Mouse (Mus musculus) limb, embryonic 12.5 days (tissue): Measurements from ENCODE around the gene Ctdspl. TPM values are rescaled to one million over a fixed set of nuclear protein-coding genes. Genes with fewer than 3 reads are reported as not detected.

Experiments used
- ATAC-seq: fragments of 200-750 bp; cut with Nextera tagmentation; 2 replicates; pipeline ENCODE4 v1.8.0; 2017; ENCODE audit warnings: low read depth, moderate TSS enrichment; ENCODE audit not compliant: insufficient number of reproducible peaks, insufficient read depth, low FRiP score, low TSS enrichment
- H3K27ac ChIP-seq: fragments of 300-500 bp; sonication (generic); 2 replicates; pipeline ENCODE4 v1.5.1; 2016; ENCODE audit warnings: mild to moderate bottlenecking, moderate library complexity
- H3K27me3 ChIP-seq: fragments of 300-500 bp; sonication (generic); 2 replicates; pipeline ENCODE4 v1.6.1; 2016; ENCODE audit warnings: mild to moderate bottlenecking, moderate library complexity
- H3K36me3 ChIP-seq: fragments of 300-500 bp; sonication (generic); 2 replicates; pipeline ENCODE4 v1.6.1; 2016; ENCODE audit warnings: mild to moderate bottlenecking, moderate library complexity
- H3K4me1 ChIP-seq: fragments of 300-500 bp; sonication (generic); replicated peaks from 2 replicates; pipeline ENCODE4 v1.6.1; 2016
- H3K4me2 ChIP-seq: fragments of 300-500 bp; sonication (generic); 2 replicates; pipeline ENCODE4 v1.6.1; 2016; ENCODE audit warnings: mild to moderate bottlenecking, moderate library complexity
- H3K4me3 ChIP-seq: fragments of 300-500 bp; sonication (generic); replicated peaks from 2 replicates; pipeline ENCODE4 v1.5.1; 2016; ENCODE audit warnings: mild to moderate bottlenecking
- H3K9ac ChIP-seq: fragments of 300-500 bp; sonication (generic); replicated peaks from 2 replicates; pipeline ENCODE4 v1.6.1; 2016; ENCODE audit warnings: mild to moderate bottlenecking, moderate library complexity
- H3K9me3 ChIP-seq: fragments of 300-500 bp; sonication (generic); 2 replicates; pipeline ENCODE4 v1.6.1; 2016; ENCODE audit warnings: mild to moderate bottlenecking, moderate library complexity
- WGBS: fragments of 180-500 bp; shearing (Covaris S2); methylation state at CpG from one replicate; pipeline ENCODE4 v1.1.7; 2016; 5-methylcytosine and 5-hydroxymethylcytosine counted together
- polyA plus RNA-seq: library from polyadenylated mRNA; unstranded; fragments of >200 nt; fragmentation: Nextera tagmentation; extraction: Ambion mirVana; gene quantifications from 2 replicates; pipeline ENCODE4 v1.2.1, GENCODE M21; 2016

Ctdspl gene
- polyA plus RNA-seq, 1 experiment from 2014 or later = 19.2 TPM

GRCm38 (mm10) chr9:118949124-118949523 lies 22.9 kb downstream of the Ctdspl start:
- Histone ChIP-seq H3K9me3 (no peaks in the 10 kb centered on the region), H3K36me3 (peaks cover 9% of the 10 kb centered on the region; the same call in 1 of the 2 replicates), H3K4me1 (peaks cover 19% of the 10 kb centered on the region; the same call in 1 of the 2 replicates), H3K27me3 (no peaks in the 10 kb centered on the region), H3K27ac (no peak overlapping the region), H3K4me3 (no peak overlapping the region), H3K4me2 (no peak overlapping the region), H3K9ac (no peak overlapping the region)
- no peak for ATAC-seq
- WGBS = 89% methylated on average over 8 of the region's 8 CpGs

GRCm38 (mm10) chr9:118949654-118950053 lies 23.4 kb downstream of the Ctdspl start:
- Histone ChIP-seq H3K4me1 (peaks cover 15% of the 10 kb centered on the region; the same call in 1 of the 2 replicates), H3K36me3 (peaks cover 10% of the 10 kb centered on the region; the same call in 1 of the 2 replicates), H3K4me3 (no peak overlapping the region), H3K9me3 (peaks cover 1% of the 10 kb centered on the region; the same call in 1 of the 2 replicates), H3K4me2 (no peak overlapping the region), H3K9ac (no peak overlapping the region), H3K27me3 (no peaks in the 10 kb centered on the region), H3K27ac (no peak overlapping the region)
- WGBS = 72% methylated on average over 4 of the region's 4 CpGs
- no peak for ATAC-seq

GRCm38 (mm10) chr9:118950061-118950460 lies 23.8 kb downstream of the Ctdspl start:
- peaks cover 4% of the 10 kb centered on the region; the same call in 1 of the 2 replicates for H3K9me3 ChIP-seq
- H3K4me1 ChIP-seq = peaks cover 15% of the 10 kb centered on the region; the same call in 1 of the 2 replicates
- H3K4me3 ChIP-seq = no peak overlapping the region
- ATAC-seq = no peak
- no peak overlapping the region for H3K9ac ChIP-seq
- peaks cover 14% of the 10 kb centered on the region; the same call in 1 of the 2 replicates for H3K36me3 ChIP-seq
- H3K27me3 ChIP-seq = no peaks in the 10 kb centered on the region
- no peak overlapping the region for H3K27ac ChIP-seq
- WGBS = 66% methylated on average over 10 of the region's 10 CpGs
- H3K4me2 ChIP-seq = no peak overlapping the region

GRCm38 (mm10) chr9:118950751-118951150 lies 24.5 kb downstream of the Ctdspl start:
- no peak overlapping the region for H3K4me2 ChIP-seq
- H3K9me3 ChIP-seq = peaks cover 4% of the 10 kb centered on the region; the same call in 1 of the 2 replicates
- no peak for ATAC-seq
- H3K4me1 ChIP-seq = peaks cover 15% of the 10 kb centered on the region; the same call in 1 of the 2 replicates
- peaks cover 17% of the 10 kb centered on the region; the same call in 1 of the 2 replicates for H3K36me3 ChIP-seq
- no peak overlapping the region for H3K9ac ChIP-seq
- no peaks in the 10 kb centered on the region for H3K27me3 ChIP-seq
- H3K4me3 ChIP-seq = no peak overlapping the region
- no peak overlapping the region for H3K27ac ChIP-seq
- WGBS = 40% methylated on average over 2 of the region's 2 CpGs

- ATAC-seq = no peak
- Histone ChIP-seq H3K36me3 (peaks cover 21% of the 10 kb centered on the region; the same call in 1 of the 2 replicates), H3K27me3 (no peaks in the 10 kb centered on the region), H3K9me3 (peaks cover 4% of the 10 kb centered on the region; the same call in 1 of the 2 replicates), H3K4me1 (peaks cover 15% of the 10 kb centered on the region; the same call in 1 of the 2 replicates), H3K4me2 (no peak overlapping the region), H3K27ac (no peak overlapping the region), H3K4me3 (no peak overlapping the region), H3K9ac (no peak overlapping the region)
- WGBS = 91% methylated on average over 7 of the region's 7 CpGs
Observed at GRCm38 (mm10) chr9:118951381-118951780, 25.1 kb downstream of the Ctdspl start.

GRCm38 (mm10) chr9:118952180-118952579 lies 25.9 kb downstream of the Ctdspl start:
- Histone ChIP-seq H3K36me3 (peaks cover 25% of the 10 kb centered on the region), H3K4me1 (peaks cover 15% of the 10 kb centered on the region; the same call in 1 of the 2 replicates), H3K9me3 (peaks cover 4% of the 10 kb centered on the region; the same call in 1 of the 2 replicates), H3K4me3 (no peak overlapping the region), H3K27me3 (no peaks in the 10 kb centered on the region), H3K27ac (no peak overlapping the region), H3K4me2 (no peak overlapping the region), H3K9ac (no peak overlapping the region)
- ATAC-seq = no peak
- WGBS = 92% methylated on average over 16 of the region's 16 CpGs

GRCm38 (mm10) chr9:118953465-118954194 lies 27.4 kb downstream of the Ctdspl start:
- no peak overlapping the region for H3K27ac ChIP-seq
- peaks cover 12% of the 10 kb centered on the region; the same call in 1 of the 2 replicates for H3K4me1 ChIP-seq
- H3K9me3 ChIP-seq = peaks cover 4% of the 10 kb centered on the region; the same call in 1 of the 2 replicates
- H3K4me3 ChIP-seq = no peak overlapping the region
- H3K36me3 ChIP-seq = peaks cover 36% of the 10 kb centered on the region
- ATAC-seq = no peak
- no peak overlapping the region for H3K4me2 ChIP-seq
- H3K27me3 ChIP-seq = no peaks in the 10 kb centered on the region
- 91% methylated on average over 16 of the region's 16 CpGs for WGBS
- no peak overlapping the region for H3K9ac ChIP-seq

- Histone ChIP-seq H3K4me2 (no peak overlapping the region), H3K27ac (peak overlapping the region; percentile 56), H3K4me1 (peaks cover 26% of the 10 kb centered on the region), H3K36me3 (peaks cover 33% of the 10 kb centered on the region), H3K4me3 (no peak overlapping the region), H3K9me3 (peaks cover 4% of the 10 kb centered on the region; the same call in 1 of the 2 replicates), H3K27me3 (no peaks in the 10 kb centered on the region), H3K9ac (no peak overlapping the region)
- WGBS = 64% methylated on average over 7 of the region's 7 CpGs
- ATAC-seq = no peak
Observed at GRCm38 (mm10) chr9:118958802-118959201, 32.5 kb downstream of the Ctdspl start.

GRCm38 (mm10) chr9:118960415-118961091 lies 34.3 kb downstream of the Ctdspl start:
- H3K27me3 ChIP-seq = no peaks in the 10 kb centered on the region
- H3K36me3 ChIP-seq = peaks cover 32% of the 10 kb centered on the region
- H3K4me3 ChIP-seq = no peak overlapping the region
- H3K27ac ChIP-seq = peak overlapping the region; percentile 50; the same call in 1 of the 2 replicates
- H3K4me2 ChIP-seq = peak overlapping the region; percentile 23
- no peak overlapping the region; the same call in 1 of the 2 replicates for H3K9ac ChIP-seq
- ATAC-seq = no peak
- H3K9me3 ChIP-seq = no peaks in the 10 kb centered on the region
- 18% methylated on average over 16 of the region's 16 CpGs for WGBS
- peaks cover 37% of the 10 kb centered on the region for H3K4me1 ChIP-seq

- Histone ChIP-seq H3K27ac (no peak overlapping the region), H3K36me3 (peaks cover 36% of the 10 kb centered on the region; the same call in 1 of the 2 replicates), H3K9me3 (peaks cover 3% of the 10 kb centered on the region; the same call in 1 of the 2 replicates), H3K9ac (no peak overlapping the region), H3K4me2 (no peak overlapping the region), H3K4me1 (peaks cover 37% of the 10 kb centered on the region), H3K27me3 (no peaks in the 10 kb centered on the region), H3K4me3 (no peak overlapping the region)
- no peak for ATAC-seq
- 77% methylated on average over 9 of the region's 9 CpGs for WGBS
Observed at GRCm38 (mm10) chr9:118963149-118963548, 36.9 kb downstream of the Ctdspl start.
